Comparison of ENCODE assay signal across 11 mouse cellular contexts in the genomic region with DNA sequence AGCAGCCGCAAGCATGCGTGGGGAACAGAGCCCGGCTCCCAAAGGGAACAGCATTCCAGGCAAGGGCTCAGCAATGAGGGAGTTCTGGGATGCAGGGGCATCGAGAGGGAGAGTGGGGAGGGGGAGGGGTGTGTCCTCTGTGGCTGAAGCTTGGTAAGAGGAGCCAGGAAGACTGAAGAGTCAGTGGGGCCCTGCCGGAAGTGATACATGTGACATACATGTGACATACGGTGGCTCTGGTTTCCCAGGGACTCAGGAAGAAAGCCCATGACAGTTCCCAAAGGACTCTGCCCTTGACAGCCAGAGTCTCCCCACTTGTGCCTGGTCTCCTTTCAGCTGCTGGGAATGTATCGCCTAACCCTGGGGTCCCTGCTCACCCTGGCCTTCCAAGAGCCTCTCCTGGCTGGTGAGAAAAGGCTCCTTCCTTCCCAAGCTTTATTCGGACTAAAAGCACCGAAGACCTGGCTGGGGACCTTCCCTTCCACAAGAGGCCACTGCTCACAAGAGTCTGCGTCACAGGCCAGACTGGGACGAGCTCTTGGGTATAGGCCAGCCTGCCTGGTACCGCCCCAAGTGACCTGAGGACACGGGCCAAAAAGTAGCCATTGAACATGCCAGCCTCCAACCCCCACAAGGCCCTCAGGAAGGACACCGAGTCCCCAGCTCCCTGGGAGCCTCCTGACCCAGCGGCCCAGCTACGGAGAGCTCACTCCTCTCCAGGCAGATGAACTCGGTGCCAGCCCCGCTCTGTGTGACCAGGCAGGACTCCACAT. TPM values are rescaled to one million over a fixed set of nuclear protein-coding genes. Genes with fewer than 3 reads are reported as not detected.
DNase-seq lines count a peak whose midpoint lies in the region; ATAC-seq and TF ChIP-seq lines count a peak whose summit lies in the region.
"Had no signal": no experiment of that assay in that cellular context is flagged by ENCODE, and none has a peak within 500 bp of the region (broad histone marks: within the 10 kb centered on the region; RNA-seq: fewer than 3 reads in every experiment).

No protein-coding gene starts in this region.

- H3K9me3 ChIP-seq in midbrain, embryonic 10.5 days (replicated peaks), result no peaks in the 10 kb centered on the region
- no peaks in the 10 kb centered on the region for H3K9me3 ChIP-seq in midbrain, embryonic 13.5 days
- H3K9me3 ChIP-seq in heart, embryonic 13.5 days, result no peaks in the 10 kb centered on the region
- no peaks in the 10 kb centered on the region for H3K9me3 ChIP-seq in liver, embryonic 15.5 days (replicated peaks)
- H3K9me3 ChIP-seq: embryonic facial prominence, embryonic 13.5 days; hindbrain, embryonic 12.5 days; midbrain, embryonic 12.5 days had no signal

- no peak for TF ChIP-seq POLR2A in bone marrow, adult 2 months (IDR thresholded peaks at IDR 0.05; ENCODE audit: borderline replicate concordance, control insufficient read depth, low read depth, low read length)

- no peak overlapping the region for H3K4me3 ChIP-seq in midbrain, embryonic 10.5 days
- H3K4me3 ChIP-seq in midbrain, embryonic 13.5 days (replicated peaks), result no peak overlapping the region
- no peak overlapping the region for H3K4me3 ChIP-seq in bone marrow, adult 2 months (replicated peaks; ENCODE audit: control insufficient read depth, low read depth, low read length)
- H3K4me3 ChIP-seq in heart, embryonic 13.5 days, result no peak overlapping the region
- no peak overlapping the region for H3K4me3 ChIP-seq in liver, embryonic 15.5 days (replicated peaks)
- H3K4me3 ChIP-seq: embryonic facial prominence, embryonic 13.5 days; hindbrain, embryonic 12.5 days; midbrain, embryonic 12.5 days had no signal

- no peak overlapping the region for H3K9ac ChIP-seq in midbrain, embryonic 13.5 days (replicated peaks)
- no peak overlapping the region for H3K9ac ChIP-seq in heart, embryonic 13.5 days
- no peak overlapping the region for H3K9ac ChIP-seq in liver, embryonic 15.5 days
- H3K9ac ChIP-seq: embryonic facial prominence, embryonic 13.5 days; hindbrain, embryonic 12.5 days; midbrain, embryonic 12.5 days had no signal

- H3K4me2 ChIP-seq in midbrain, embryonic 13.5 days (replicated peaks), result no peak overlapping the region
- H3K4me2 ChIP-seq in heart, embryonic 13.5 days, result no peak overlapping the region
- no peak overlapping the region for H3K4me2 ChIP-seq in liver, embryonic 15.5 days
- H3K4me2 ChIP-seq: embryonic facial prominence, embryonic 13.5 days; hindbrain, embryonic 12.5 days; midbrain, embryonic 12.5 days had no signal

- H3K36me3 ChIP-seq in midbrain, embryonic 10.5 days, result no peaks in the 10 kb centered on the region
- H3K36me3 ChIP-seq in midbrain, embryonic 13.5 days, result no peaks in the 10 kb centered on the region
- no peaks in the 10 kb centered on the region for H3K36me3 ChIP-seq in heart, embryonic 13.5 days
- H3K36me3 ChIP-seq in liver, embryonic 15.5 days (replicated peaks), result peaks cover 9% of the 10 kb centered on the region; the same call in 1 of the 2 replicates
- H3K36me3 ChIP-seq: embryonic facial prominence, embryonic 13.5 days; hindbrain, embryonic 12.5 days; midbrain, embryonic 12.5 days had no signal

- peaks cover 36% of the 10 kb centered on the region for H3K4me1 ChIP-seq in midbrain, embryonic 10.5 days
- H3K4me1 ChIP-seq in midbrain, embryonic 13.5 days (replicated peaks), result peaks cover 3% of the 10 kb centered on the region; the same call in 1 of the 2 replicates
- H3K4me1 ChIP-seq in bone marrow, adult 2 months (ENCODE audit: control insufficient read depth, insufficient read depth, low read length), result peaks cover 17% of the 10 kb centered on the region
- peaks cover 72% of the 10 kb centered on the region for H3K4me1 ChIP-seq in heart, embryonic 13.5 days
- H3K4me1 ChIP-seq in liver, embryonic 15.5 days (replicated peaks), result peaks cover 96% of the 10 kb centered on the region
- H3K4me1 ChIP-seq: midbrain, embryonic 12.5 days had no signal

- H3K27ac ChIP-seq in midbrain, embryonic 10.5 days (replicated peaks), result peak overlapping the region; percentile 6; the same call in 1 of the 2 replicates
- no peak overlapping the region for H3K27ac ChIP-seq in midbrain, embryonic 13.5 days
- 0 out of 2 replicates have a peak overlapping the region, but pooled peaks have one; percentile 2 for H3K27ac ChIP-seq in bone marrow, adult 2 months (ENCODE audit: control insufficient read depth, insufficient read depth, low read depth, low read length, poor library complexity)
- H3K27ac ChIP-seq in heart, embryonic 13.5 days (replicated peaks), result peak overlapping the region; percentile 65
- peak overlapping the region; percentile 48 for H3K27ac ChIP-seq in liver, embryonic 15.5 days (replicated peaks)
- H3K27ac ChIP-seq: embryonic facial prominence, embryonic 13.5 days; hindbrain, embryonic 12.5 days; midbrain, embryonic 12.5 days had no signal

- WGBS in midbrain, embryonic 10.5 days, result 87% methylated on average over 18 of the region's 18 CpGs
- 84% methylated on average over 18 of the region's 18 CpGs for WGBS in midbrain, embryonic 13.5 days
- 77% methylated on average over 18 of the region's 18 CpGs for WGBS in bone marrow, adult 2 months
- 61% methylated on average over 18 of the region's 18 CpGs for WGBS in heart, embryonic 13.5 days
- 66% methylated on average over 18 of the region's 18 CpGs for WGBS in liver, embryonic 15.5 days (ENCODE audit: insufficient replicate concordance)

- no peak for DNase-seq in midbrain, embryonic 10.5 days (ENCODE audit: low spot score)
- no peak for DNase-seq in layer of hippocampus, adult 18-20 months (ENCODE audit: low spot score in 2 of 2)
- no peak for DNase-seq in retina, embryonic 14.5 days (ENCODE audit: low spot score)
- DNase-seq in urinary bladder, postnatal 4 days (ENCODE audit: low spot score in 2 of 2), result no peak

- H3K27me3 ChIP-seq in midbrain, embryonic 10.5 days (ENCODE audit: low read depth, poor library complexity, severe bottlenecking), result no peaks in the 10 kb centered on the region
- no peaks in the 10 kb centered on the region for H3K27me3 ChIP-seq in midbrain, embryonic 13.5 days
- H3K27me3 ChIP-seq in heart, embryonic 13.5 days (replicated peaks), result no peaks in the 10 kb centered on the region
- H3K27me3 ChIP-seq in liver, embryonic 15.5 days, result no peaks in the 10 kb centered on the region
- H3K27me3 ChIP-seq: embryonic facial prominence, embryonic 13.5 days; midbrain, embryonic 12.5 days had no signal

- no peak for TF ChIP-seq CTCF in bone marrow, adult 2 months (IDR thresholded peaks at IDR 0.05; ENCODE audit: control insufficient read depth, insufficient read depth, low read length)

- no peak for ATAC-seq in midbrain, embryonic 13.5 days
- no peak for ATAC-seq in heart, embryonic 13.5 days (ENCODE audit: extremely low read depth, insufficient number of reproducible peaks, low FRiP score, low TSS enrichment)
- no peak for ATAC-seq in liver, embryonic 15.5 days (ENCODE audit: insufficient read depth)

RNA-seq across cellular contexts. Expression of a gene that starts 24.1 kb away (rescaled TPM):
- polyA plus RNA-seq in midbrain, embryonic 10.5 days (2016; fragmentation: Nextera tagmentation; extraction: Ambion mirVana), result 94.6 and 107 TPM in 2 replicates
- polyA plus RNA-seq in midbrain, embryonic 13.5 days (2015; fragmentation: Nextera tagmentation; extraction: Ambion mirVana), result 26.6 and 29.4 TPM in 2 replicates
- polyA plus RNA-seq in bone marrow, adult 2 months (2011; ENCODE audit: insufficient read depth, insufficient read length, low replicate concordance, missing spikeins), result 204 and 219 TPM in 2 replicates
- 116 and 121 TPM in 2 replicates for polyA plus RNA-seq in heart, embryonic 13.5 days (2015; fragmentation: Nextera tagmentation; extraction: Ambion mirVana)
- 315 and 352 TPM in 2 replicates for polyA plus RNA-seq in liver, embryonic 15.5 days (2015; fragmentation: Nextera tagmentation; extraction: Ambion mirVana)
- 1 to 10 TPM; 4.5 to 4.7 TPM for total RNA-seq in layer of hippocampus, adult 18-20 months (2021)

RNA-seq across cellular contexts. Expression of a gene that starts 44.5 kb away (rescaled TPM):
- polyA plus RNA-seq in midbrain, embryonic 10.5 days (2016; fragmentation: Nextera tagmentation; extraction: Ambion mirVana), result 155 and 169 TPM in 2 replicates
- polyA plus RNA-seq in midbrain, embryonic 13.5 days (2015; fragmentation: Nextera tagmentation; extraction: Ambion mirVana), result 121 TPM in 2 replicates
- 55.2 and 61.5 TPM in 2 replicates for polyA plus RNA-seq in bone marrow, adult 2 months (2011; ENCODE audit: insufficient read depth, insufficient read length, low replicate concordance, missing spikeins)
- 94.7 and 106 TPM in 2 replicates for polyA plus RNA-seq in heart, embryonic 13.5 days (2015; fragmentation: Nextera tagmentation; extraction: Ambion mirVana)
- polyA plus RNA-seq in liver, embryonic 15.5 days (2015; fragmentation: Nextera tagmentation; extraction: Ambion mirVana), result 64.0 and 64.7 TPM in 2 replicates
- 10 to 100 TPM; 70.3 to 75.5 TPM for total RNA-seq in layer of hippocampus, adult 18-20 months (2021)
